Mouse (Mus musculus): ENCODE data around the gene 5330417C22Rik.
"Not testable (repeated sequence)": the region's sequence is repeated elsewhere in the genome, so short reads cannot be mapped to it uniquely, and the experiment has no call there.

5330417C22Rik gene

DNA sequence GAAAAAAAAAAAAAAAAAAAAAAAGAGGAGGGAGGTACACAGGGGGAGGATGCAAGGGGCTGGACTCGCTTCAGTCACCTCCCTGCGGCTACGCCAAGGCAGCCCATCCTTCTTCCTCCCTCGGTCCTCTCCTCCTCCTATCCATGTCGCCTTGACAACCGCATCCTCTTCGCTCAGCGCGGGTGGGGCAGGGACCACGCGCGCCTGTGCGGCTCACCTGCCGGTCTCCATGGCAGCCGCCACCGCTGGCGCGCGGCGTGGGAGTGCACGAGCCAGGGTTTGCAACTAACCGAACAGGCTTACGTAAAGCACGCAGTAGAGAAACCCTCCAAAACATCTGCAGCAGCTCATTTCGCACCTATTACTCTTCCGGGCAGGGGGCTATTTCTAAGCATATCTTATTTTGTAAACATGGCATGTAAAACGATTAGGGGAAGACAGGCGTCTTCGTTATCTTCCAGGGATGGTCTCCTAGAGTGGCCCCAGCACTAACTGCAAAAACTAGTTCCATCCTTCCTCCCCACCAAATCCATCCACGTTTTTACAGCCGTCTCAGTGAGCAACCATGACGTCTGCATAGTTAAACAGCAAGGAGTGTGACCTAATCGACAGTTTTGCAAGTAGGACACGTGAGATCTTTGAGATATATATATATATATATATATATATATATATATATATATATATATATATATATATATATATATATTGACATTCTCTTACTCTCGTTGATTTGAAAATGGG lies at the start of gene 5330417C22Rik:
Gene 5330417C22Rik, minus strand, starts transcription at position 20 of the 744 bp plus-strand sequence.
- no peak for DNase-seq (ENCODE audit: low spot score)

DNA sequence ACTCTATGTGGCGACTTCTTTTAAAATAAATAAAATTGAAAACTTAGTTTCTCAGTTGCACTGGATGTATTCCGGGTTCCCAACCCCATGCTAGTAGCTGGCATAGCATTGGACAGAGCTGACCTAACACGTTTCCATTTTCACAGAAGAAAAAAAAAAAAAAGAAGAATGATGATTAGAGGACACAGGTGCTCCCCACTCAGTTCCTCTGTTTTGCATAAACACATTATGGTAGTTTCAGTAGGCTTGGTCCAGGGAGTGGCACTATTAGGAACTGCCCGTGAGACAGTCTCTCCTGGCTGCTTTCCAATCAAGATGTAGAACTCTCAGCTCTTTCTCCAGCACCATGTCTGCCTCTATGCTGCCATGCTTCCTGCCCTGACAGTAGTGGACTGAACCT lies 48.2 kb upstream of the 5330417C22Rik start:
- no peak for DNase-seq (ENCODE audit: low spot score)

DNA sequence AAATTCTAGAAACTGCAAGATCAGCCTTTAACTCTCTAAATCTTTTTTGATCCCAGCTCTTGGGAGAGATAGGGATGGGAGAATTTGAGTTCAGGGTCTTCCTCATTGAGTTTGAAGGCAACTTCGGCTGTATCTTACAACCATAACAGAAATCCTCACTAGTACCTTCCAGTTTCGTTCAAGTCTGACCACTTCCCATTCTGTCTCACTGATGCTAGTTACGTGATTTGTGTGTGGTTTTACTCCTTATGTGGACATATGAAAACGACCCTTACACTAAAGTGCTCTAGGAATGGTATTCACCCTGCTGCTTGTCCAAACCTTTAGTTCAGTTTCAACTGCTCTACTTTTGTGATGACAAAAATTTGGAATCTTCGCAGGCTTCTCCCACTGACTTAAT lies 37.7 kb upstream of the 5330417C22Rik start:
- no peak for DNase-seq (ENCODE audit: low spot score)

DNA sequence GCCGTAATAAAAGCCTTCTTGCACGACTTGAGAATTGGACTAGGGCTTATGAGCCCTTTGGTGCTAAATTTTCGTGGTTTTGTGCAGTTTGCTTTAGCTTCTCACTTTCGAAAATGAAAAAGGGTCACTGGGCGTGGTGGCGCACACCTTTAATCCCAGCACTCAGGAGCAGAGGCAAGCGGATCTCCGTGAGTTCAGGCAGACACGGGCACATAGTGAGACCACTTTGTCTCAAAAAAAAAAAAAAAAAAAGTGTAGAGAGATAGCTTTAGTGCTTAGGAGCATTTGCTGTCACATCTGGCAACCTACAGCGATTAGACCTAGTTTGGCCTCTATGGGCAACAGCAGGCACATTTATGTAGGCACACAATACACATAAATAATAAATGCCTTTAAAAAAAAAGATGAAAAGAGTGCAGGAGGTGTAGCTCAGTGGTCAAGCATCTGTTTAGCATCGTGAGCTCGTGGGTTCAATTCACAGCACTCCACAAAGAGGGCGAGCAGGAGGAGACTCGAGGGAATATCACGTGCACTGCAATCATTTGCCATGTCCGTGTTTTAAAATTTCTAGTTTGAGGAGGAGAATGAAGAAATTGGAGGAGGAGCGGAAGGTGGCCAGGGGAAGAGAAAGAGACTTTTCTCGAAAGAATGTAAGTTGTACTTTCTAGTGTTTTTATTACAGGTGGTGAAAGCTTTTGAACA lies 36.1 kb upstream of the 5330417C22Rik start:
- DNase-seq (ENCODE audit: low spot score), result no peak

DNA sequence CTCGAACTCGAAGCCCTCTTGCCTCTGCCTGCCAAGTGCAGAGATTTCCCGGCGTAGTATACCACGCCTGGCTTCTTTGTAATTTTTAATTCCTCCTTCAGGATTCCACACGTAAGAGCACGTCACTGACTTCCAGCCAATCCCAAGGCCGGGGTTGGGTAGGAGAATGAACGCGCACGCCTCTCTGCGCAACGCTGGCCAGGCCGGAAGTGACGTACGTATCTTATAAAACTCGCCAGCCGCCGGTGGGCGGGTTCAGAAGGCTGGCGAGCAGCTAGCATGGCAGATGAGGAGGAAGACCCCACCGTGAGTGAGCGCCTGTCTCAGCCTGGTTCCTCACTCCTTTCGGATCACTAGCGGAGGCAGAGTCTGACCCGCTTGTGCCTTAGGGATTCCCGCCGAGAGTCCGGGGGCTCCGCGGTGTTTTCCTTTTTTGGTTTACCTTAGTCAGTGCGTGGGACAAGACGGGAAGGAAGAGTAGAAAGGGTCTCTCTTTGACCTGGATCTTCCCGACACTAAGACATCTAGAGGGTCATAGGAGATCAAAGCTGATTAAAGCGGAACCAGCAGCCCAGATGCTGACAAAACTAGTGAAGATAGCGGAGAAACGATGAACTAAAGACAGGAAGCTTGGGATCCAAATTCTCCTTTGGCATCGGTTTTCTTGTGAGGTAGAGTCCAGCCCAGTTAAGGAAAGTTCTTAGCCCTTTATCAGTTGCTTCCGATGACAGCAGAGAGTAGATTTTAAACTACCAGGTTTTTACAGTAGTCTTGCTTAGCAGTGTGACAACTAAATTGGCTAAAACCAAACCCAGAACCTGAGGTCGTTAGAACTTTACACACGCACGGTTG lies 35.3 kb upstream of the 5330417C22Rik start, which contains the start of gene Taf13:
Gene Taf13, plus strand, starts transcription at position 256 of the 852 bp plus-strand sequence.
- peak; percentile 97 for DNase-seq (ENCODE audit: low spot score)

- DNase-seq (ENCODE audit: low spot score), result no peak
Observed at GRCm38 (mm10) chr3:108570813-108571212, 34.5 kb upstream of the 5330417C22Rik start.

GRCm38 (mm10) chr3:108569636-108570035 lies 33.3 kb upstream of the 5330417C22Rik start:
- DNase-seq (ENCODE audit: low spot score), result not testable (repeated sequence)

DNA sequence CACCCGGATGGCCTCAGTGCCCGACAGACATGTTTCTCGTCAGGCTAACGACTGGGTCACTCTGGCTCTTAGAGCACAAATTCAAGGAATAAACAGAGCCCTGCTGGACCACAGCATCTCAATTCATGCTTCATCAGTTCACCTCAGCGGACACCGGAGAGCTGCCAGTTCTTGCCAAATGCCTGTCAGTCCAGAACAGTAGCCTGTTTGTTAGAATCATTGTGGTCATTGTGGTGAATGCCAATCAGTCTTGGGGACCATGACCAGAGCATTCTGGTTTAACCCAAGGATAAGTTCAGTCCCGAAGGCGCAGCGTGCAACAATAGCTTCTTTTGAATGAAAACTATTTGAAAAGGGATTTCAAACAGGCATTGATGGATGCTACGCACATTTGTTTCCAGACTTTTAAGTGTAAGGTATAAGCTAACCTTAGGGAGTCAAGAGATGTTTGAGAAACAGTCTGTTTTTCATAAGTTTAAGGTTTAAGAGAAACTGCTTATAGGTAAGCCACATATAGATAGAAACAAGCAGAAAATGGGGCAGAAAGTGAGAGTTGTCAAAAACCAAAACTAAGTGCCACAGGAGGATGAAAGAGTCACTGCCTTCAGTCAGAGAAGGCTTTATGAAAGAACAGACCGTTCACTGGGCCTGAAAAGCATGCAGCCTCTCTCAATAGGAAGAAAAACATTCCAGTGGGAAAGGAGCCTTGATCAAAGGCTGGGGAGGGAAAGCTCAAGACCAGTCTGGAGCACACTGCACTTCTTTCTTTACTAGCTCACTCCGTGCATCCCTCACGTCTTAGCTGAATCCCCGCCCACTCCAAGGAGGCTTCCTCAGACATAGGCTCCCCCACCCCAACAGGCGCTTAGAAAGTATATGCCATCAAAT lies 31.9 kb upstream of the 5330417C22Rik start:
- DNase-seq (ENCODE audit: low spot score), result no peak

DNA sequence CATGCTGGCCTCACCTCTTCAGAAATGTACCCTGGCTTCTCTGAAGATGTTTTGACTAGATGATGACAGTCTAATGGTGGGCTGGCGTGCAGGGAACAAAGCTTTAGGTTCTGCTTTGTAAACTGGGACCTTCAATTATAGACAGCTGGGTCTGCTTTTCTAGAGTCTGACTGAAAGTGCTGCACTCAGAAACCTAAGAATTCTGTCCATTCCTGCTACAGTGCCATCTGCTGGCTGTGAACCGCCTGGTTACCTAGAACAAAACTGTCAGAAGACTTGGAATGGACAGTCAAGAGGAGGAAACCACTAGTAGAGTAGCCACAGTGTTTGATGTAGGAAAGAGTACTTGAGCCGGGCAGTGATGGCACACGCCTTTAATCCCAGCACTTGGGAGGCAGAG lies 27.0 kb upstream of the 5330417C22Rik start:
- peak; percentile 92 for DNase-seq (ENCODE audit: low spot score)

DNA sequence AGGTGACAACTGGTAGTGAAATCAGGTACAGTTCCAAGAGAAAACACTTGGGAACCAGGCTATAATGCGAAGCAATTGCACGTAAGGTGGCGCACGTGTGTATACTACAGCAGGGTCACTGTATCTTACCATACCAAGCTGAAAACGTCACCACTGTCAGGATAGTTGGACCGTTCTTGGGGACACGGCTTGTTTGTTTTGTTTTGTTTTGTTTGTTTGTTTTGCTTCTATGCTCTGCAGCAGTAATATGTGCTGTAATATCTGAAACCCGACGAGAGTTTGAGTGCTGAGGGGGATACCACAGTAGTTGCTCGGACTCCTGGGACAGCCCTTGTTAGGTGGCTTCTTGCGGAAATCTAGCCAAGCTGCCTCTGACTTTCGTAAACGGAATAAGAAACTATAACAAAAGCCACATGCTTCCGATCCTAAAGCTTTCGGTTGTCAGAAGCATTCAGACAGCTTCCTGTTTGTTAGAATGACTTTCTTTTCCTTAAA lies 26.5 kb upstream of the 5330417C22Rik start:
- no peak for DNase-seq (ENCODE audit: low spot score)

DNA sequence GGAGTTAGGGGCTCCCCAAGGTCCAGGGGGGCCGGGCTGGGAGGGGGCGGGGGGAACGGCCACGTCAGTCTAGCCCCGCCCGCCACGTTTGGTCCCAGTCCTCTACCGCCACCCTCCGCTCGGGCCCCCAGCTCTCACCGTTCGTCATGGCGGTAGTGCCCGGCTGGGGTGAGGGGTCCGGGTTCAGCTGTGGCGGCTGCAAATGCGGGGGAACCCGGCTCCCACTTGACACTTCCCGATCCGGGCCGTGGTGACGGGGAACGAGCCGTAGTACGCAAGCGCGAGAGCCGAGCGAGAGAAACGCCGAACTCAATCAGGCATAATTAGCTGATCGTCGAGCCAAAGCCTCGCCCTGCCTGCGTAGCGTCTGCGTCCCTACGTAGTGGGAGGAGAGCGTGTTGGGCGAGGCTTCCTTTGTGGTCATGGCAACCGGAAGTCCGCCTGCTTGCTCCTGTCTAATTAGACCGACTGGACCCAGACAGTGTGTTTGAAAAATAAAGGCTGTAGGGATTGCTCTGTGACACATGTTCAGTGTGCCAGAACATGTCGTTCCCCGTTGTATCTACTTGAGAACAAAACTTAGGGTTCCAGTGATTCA lies 25.9 kb upstream of the 5330417C22Rik start, which contains the start of gene Tmem167b:
Gene Tmem167b, minus strand, starts transcription at position 334 of the 598 bp plus-strand sequence.
- peak; percentile 99 for DNase-seq (ENCODE audit: low spot score)

- peak; percentile 54 for DNase-seq (ENCODE audit: low spot score)
Observed at GRCm38 (mm10) chr3:108557888-108558287, 21.6 kb upstream of the 5330417C22Rik start.

DNA sequence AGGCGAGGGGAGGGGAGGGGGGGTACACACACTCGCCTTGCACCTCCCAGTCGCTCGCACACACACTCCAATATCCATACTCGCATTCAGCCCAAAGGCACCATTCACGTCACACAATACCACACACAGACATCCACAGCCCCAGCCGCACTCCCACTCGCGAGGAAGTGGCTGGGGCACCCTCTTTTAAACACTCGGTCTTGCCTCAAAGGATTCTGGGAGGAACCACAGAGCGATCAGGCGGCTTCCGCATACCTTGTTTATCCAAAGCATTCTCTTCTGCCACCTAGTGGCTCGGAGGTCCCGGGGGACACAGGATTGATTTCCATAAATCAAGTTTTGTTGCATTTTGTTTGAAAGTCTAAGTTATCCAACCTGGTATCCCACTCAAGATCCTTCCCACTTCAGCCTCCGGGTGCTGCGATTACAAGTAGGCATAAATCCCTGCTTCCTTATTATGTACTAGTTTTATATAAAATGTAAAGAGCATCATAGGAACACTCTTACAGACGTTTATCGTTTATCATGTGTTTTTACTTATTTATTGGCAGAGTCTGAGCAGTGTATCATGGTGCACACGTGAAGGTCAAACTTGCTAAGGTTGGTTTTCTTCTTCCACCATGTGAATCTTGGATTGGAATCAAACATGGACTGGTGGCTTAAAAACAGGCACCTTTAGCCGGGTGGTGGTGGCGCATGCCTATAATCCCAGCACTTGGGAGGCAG lies 18.4 kb upstream of the 5330417C22Rik start:
- peak; percentile 96 for DNase-seq (ENCODE audit: low spot score)

- peak; percentile 40 for DNase-seq (ENCODE audit: low spot score)
Observed at GRCm38 (mm10) chr3:108554111-108554561, 17.8 kb upstream of the 5330417C22Rik start.

DNA sequence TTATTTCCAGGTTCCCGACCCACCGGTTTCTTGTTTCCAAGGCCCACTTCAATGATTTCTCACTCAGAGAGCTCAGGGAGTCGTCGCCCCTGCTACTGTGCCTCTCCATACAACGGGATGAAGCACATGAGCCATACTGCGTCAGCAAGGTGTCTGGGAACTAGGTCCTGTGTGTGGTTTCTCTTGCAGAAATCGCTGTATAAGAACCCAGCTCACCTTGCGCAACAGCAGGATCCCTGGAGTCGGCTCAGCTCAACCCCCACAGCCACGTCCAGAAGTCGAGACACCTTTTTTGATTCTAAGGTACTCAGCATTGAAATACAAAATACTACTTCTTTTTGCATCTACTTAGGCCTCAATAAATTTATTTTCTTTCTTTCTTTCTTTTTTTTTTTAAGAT lies 6.0 kb upstream of the 5330417C22Rik start:
- no peak for DNase-seq (ENCODE audit: low spot score)

GRCm38 (mm10) chr3:108537303-108537702 lies 967 bp upstream of the 5330417C22Rik start:
- DNase-seq (ENCODE audit: low spot score), result peak; percentile 80

DNA sequence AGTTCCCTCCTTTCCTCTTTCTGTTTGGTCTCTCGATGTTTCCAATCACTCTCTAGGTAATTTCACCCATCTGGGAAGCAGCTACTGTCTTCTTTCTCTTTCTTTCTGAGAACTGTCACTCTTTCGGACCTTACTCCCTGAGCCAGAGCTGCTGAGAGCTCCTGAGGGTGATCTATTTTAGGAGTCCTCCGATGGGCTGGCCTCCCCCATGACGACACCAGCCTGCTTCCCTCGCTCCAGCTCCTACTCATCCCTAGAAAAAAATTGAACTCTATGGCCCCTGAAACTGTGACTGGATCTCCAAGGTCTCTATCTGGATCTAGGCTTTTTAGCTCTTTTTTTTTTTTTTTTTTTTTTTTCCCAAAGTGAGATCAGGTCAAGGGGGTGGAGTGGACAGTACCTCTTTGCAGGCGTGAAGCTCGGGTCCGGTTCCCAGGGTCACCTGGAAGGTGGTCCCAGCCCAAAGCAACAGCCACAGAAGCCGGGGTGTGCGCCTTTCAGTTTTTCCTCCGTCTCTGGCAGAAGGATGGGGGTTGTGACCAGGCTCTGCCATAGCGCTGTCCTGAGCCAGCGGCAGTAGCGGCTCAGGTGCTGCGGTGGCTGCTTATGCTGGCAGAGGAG lies 330 bp downstream of the 5330417C22Rik start:
- DNase-seq (ENCODE audit: low spot score), result no peak

DNA sequence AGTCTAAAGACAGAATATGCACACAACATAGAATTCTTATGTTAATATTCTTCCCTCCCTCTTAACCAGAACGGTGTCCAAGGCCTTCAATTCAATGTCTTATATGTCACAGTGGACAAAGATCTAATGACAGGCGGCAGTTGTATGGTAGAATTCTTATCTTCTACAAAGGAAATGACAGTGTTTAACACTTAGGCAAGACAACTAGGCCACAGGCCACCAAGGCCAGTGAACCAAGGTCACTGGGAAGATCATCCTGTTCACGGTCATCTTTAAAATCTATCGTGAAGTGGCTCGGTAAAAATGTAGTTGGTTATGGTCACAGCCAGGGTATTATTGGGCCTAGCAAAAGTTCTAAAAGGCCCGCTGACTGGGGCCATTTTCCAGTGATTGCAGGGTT lies 2.4 kb downstream of the 5330417C22Rik start, which contains the start of gene 1700013F07Rik:
Gene 1700013F07Rik, plus strand, starts transcription at position 200 of the 400 bp plus-strand sequence.
- no peak for DNase-seq (ENCODE audit: low spot score)
